Mouse (Mus musculus) yolk sac, embryonic 10.5 days (tissue): ENCODE measurements around the gene Isoc2b.
"Not testable (repeated sequence)": the region's sequence is repeated elsewhere in the genome, so short reads cannot be mapped to it uniquely, and the experiment has no call there.

Experiments
- DNase-seq: peaks from one replicate; pipeline ENCODE4 v3.0.0-alpha.2; 2017; ENCODE audit warnings: low spot score

Gene Isoc2b

GRCm38 (mm10) chr7:4865579-4866493 is 4.2 kb downstream of the Isoc2b start:
- peak; percentile 97 for DNase-seq

GRCm38 (mm10) chr7:4865090-4865489 is 5.0 kb downstream of the Isoc2b start:
- peak; percentile 43 for DNase-seq

GRCm38 (mm10) chr7:4864130-4864845 is 5.8 kb downstream of the Isoc2b start:
- DNase-seq = no peak

GRCm38 (mm10) chr7:4863541-4864080 is 6.4 kb downstream of the Isoc2b start:
- no peak for DNase-seq

GRCm38 (mm10) chr7:4863041-4863440 is 7.0 kb downstream of the Isoc2b start:
- DNase-seq = no peak

- not testable (repeated sequence) for DNase-seq
Observed at GRCm38 (mm10) chr7:4860926-4861325, 9.1 kb downstream of the Isoc2b start.

GRCm38 (mm10) chr7:4859418-4859978 is 10.6 kb downstream of the Isoc2b start:
- no peak for DNase-seq

- no peak for DNase-seq
Observed at GRCm38 (mm10) chr7:4857321-4857720, 12.7 kb downstream of the Isoc2b start.

- DNase-seq = no peak
Observed at GRCm38 (mm10) chr7:4856508-4856907, 13.6 kb downstream of the Isoc2b start.

- DNase-seq = no peak
Observed at GRCm38 (mm10) chr7:4853613-4854012, 16.4 kb downstream of the Isoc2b start.

GRCm38 (mm10) chr7:4851315-4851688 is 18.8 kb downstream of the Isoc2b start:
- no peak for DNase-seq

- no peak for DNase-seq
Observed at GRCm38 (mm10) chr7:4850621-4851314, 19.3 kb downstream of the Isoc2b start.

GRCm38 (mm10) chr7:4849372-4849771 is 20.7 kb downstream of the Isoc2b start:
- DNase-seq = no peak

GRCm38 (mm10) chr7:4844917-4845309 is 25.1 kb downstream of the Isoc2b start:
- DNase-seq = peak; percentile 79

- DNase-seq = peak; percentile 19
Observed at GRCm38 (mm10) chr7:4844245-4844916, 25.7 kb downstream of the Isoc2b start, which contains the start of gene Shisa7. Shisa7 (minus strand) TSS chr7:4844696.

GRCm38 (mm10) chr7:4843604-4844244 is 26.3 kb downstream of the Isoc2b start:
- no peak for DNase-seq

- no peak for DNase-seq
Observed at GRCm38 (mm10) chr7:4842634-4843131, 27.4 kb downstream of the Isoc2b start.

GRCm38 (mm10) chr7:4842077-4842476 is 28.0 kb downstream of the Isoc2b start:
- DNase-seq = no peak

GRCm38 (mm10) chr7:4837639-4838038 is 32.4 kb downstream of the Isoc2b start:
- no peak for DNase-seq

- DNase-seq = no peak
Observed at GRCm38 (mm10) chr7:4836351-4836792, 33.7 kb downstream of the Isoc2b start.
